10 mouse cellular contexts compared by ENCODE assay signal in the genomic region with DNA sequence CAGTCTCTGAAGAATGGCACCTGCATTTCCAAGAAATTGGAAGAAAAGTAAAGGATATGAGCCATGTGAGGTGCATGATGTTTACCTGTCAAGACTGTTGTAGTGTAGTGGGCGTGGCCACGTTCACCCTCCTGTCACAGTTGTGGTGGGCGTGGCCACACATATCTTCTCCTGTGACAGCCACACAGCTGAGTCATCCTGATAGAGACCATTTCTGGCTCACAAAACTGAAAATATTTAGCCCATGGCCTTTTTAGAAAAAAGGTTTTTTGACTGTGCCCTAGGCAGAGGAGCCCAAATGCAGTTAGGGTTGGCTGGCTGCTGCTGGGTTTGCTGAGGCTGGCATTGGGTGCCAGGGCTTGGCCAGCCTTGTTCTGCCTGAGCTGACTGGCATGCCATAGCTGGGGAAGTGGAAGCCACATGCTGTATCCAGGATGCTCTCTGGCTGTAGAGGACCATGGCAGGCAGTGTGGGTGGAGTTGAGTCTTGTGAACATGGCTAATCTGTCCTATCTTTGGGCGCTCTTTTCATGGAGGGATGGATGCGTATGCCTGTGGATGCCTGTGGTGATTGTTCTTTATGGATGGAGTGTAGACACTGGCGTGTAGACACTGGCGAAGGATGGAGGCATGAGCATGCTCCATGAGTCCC. TPM values are rescaled to one million over a fixed set of nuclear protein-coding genes. Genes with fewer than 3 reads are reported as not detected.
DNase-seq lines count a peak whose midpoint lies in the region; ATAC-seq and TF ChIP-seq lines count a peak whose summit lies in the region.
"Had no signal": no experiment of that assay in that cellular context is flagged by ENCODE, and none has a peak within 500 bp of the region (broad histone marks: within the 10 kb centered on the region; RNA-seq: fewer than 3 reads in every experiment).

No protein-coding gene starts in this region.

- no peak for TF ChIP-seq RAD21 in CH12.LX (IDR thresholded peaks at IDR 0.05; ENCODE audit: low read depth, low read length)

- dilution Hi-C loops in CH12.LX (cut with MboI; ENCODE audit: extremely low pct_ligation_motif_present, extremely low pct_unique_long_range_greater_than_20kb, low sequenced_read_pairs) = no loop called here

- H3K4me1 ChIP-seq in heart, adult 2 months (ENCODE audit: control insufficient read depth, insufficient read depth, low read length) = peaks cover 8% of the 10 kb centered on the region
- peaks cover 37 to 51% of the 10 kb centered on the region in 2 experiments for H3K4me1 ChIP-seq in CH12.LX (ENCODE audit: control insufficient read depth in 1 of 2, insufficient read depth in 2 of 2)
- peaks cover 35% of the 10 kb centered on the region for H3K4me1 ChIP-seq in small intestine, adult 2 months (ENCODE audit: control insufficient read depth, insufficient read depth, insufficient read length, low read length)

- H3K36me3 ChIP-seq in heart, adult 2 months (ENCODE audit: control insufficient read depth, insufficient read depth, low read length) = peaks cover 2% of the 10 kb centered on the region
- peaks cover 67 to 91% of the 10 kb centered on the region in 2 experiments for H3K36me3 ChIP-seq in CH12.LX (replicated peaks in 1 of 2; ENCODE audit: control insufficient read depth in 1 of 2, insufficient read depth in 1 of 2, low read length in 1 of 2)
- peaks cover 45% of the 10 kb centered on the region for H3K36me3 ChIP-seq in small intestine, adult 2 months (ENCODE audit: control insufficient read depth, insufficient read depth, low read length)

- in situ Hi-C loops in CH12.LX (cut with MboI; ENCODE audit: low pct_ligation_motif_present, low pct_unique_long_range_greater_than_20kb, low sequenced_read_pairs) = no loop called here

- H3K27me3 ChIP-seq in heart, adult 2 months (ENCODE audit: control insufficient read depth, insufficient read depth, low read length) = no peaks in the 10 kb centered on the region
- H3K27me3 ChIP-seq in CH12.LX (replicated peaks) = no peaks in the 10 kb centered on the region
- H3K27me3 ChIP-seq in small intestine, adult 2 months (ENCODE audit: control insufficient read depth, insufficient read depth, low read length) = no peaks in the 10 kb centered on the region

- H3K4me2 ChIP-seq in CH12.LX (ENCODE audit: insufficient read depth, low read depth, poor library complexity, severe bottlenecking) = 0 out of 2 replicates have a peak overlapping the region, but pooled peaks have one; percentile 18

- TF ChIP-seq EP300 in heart, adult 2 months (IDR thresholded peaks at IDR 0.05; ENCODE audit: insufficient read depth, low read depth, low read length) = no peak
- TF ChIP-seq EP300 in CH12.LX (IDR thresholded peaks at IDR 0.05; ENCODE audit: low read length) = peak; percentile 22; the same call in 1 of the 2 replicates

- H3K9me3 ChIP-seq in CH12.LX (replicated peaks; ENCODE audit: low read length) = no peaks in the 10 kb centered on the region
- H3K9me3 ChIP-seq: midbrain, embryonic 10.5 days had no signal

- WGBS in heart, adult 2 months = 88% methylated on average over 7 of the region's 7 CpGs
- WGBS in small intestine, adult 2 months = 77% methylated on average over 7 of the region's 7 CpGs

- ATAC-seq in common myeloid progenitor, adult 5-6 weeks (replicated peaks; ENCODE audit: low read depth, poor library complexity, severe bottlenecking) = peak; percentile 68

- H3K4me3 ChIP-seq in heart, adult 2 months = no peak overlapping the region
- no peak overlapping the region for H3K4me3 ChIP-seq in CH12.LX (replicated peaks in 1 of 3; ENCODE audit: low read depth in 2 of 3, low read length in 2 of 3, poor library complexity in 1 of 3)
- no peak overlapping the region for H3K4me3 ChIP-seq in small intestine, adult 2 months (ENCODE audit: low read depth, low read length)
- H3K4me3 ChIP-seq: midbrain, embryonic 10.5 days had no signal

- peak overlapping the region; percentile 26; the same call in 1 of the 2 replicates for H3K27ac ChIP-seq in heart, adult 2 months
- H3K27ac ChIP-seq in CH12.LX (ENCODE audit: insufficient read depth, low read depth) = peak overlapping the region; percentile 82
- H3K27ac ChIP-seq in small intestine, adult 2 months (ENCODE audit: insufficient read depth, low read depth, low read length) = peak overlapping the region; percentile 78; the same call in 1 of the 2 replicates
- H3K27ac ChIP-seq: midbrain, embryonic 10.5 days had no signal

- no peak for DNase-seq in heart, adult 2 months
- DNase-seq in heart, postnatal 14 days = no peak
- peak; percentile 81 for DNase-seq in CH12.LX (ENCODE audit: extremely low read depth)
- no peak for DNase-seq in thymus, postnatal 4 days
- no peak for DNase-seq in thymus, postnatal 10 days (ENCODE audit: low spot score in 2 of 2)
- no peak for DNase-seq in kidney, postnatal 10 days
- DNase-seq: kidney, adult 9 months had no signal

- TF ChIP-seq CTCF in heart, adult 2 months (IDR thresholded peaks at IDR 0.05) = no peak
- no peak for TF ChIP-seq CTCF in CH12.LX (conservative IDR thresholded peaks at IDR 0.05 in 1 of 2, IDR thresholded peaks at IDR 0.05 in 1 of 2; ENCODE audit: low read depth in 2 of 2, low read length in 2 of 2)
- no peak for TF ChIP-seq CTCF in small intestine, adult 2 months (IDR thresholded peaks at IDR 0.05; ENCODE audit: extremely low read depth, insufficient read length, insufficient replicate concordance, low read depth, low read length)

- no peaks in the 10 kb centered on the region; the same call in 1 of the 2 replicates for H3K79me2 ChIP-seq in heart, adult 2 months (replicated peaks; ENCODE audit: control insufficient read depth, insufficient read depth, low read length)
- H3K79me2 ChIP-seq in CH12.LX (replicated peaks; ENCODE audit: control insufficient read depth, extremely low read depth, insufficient read depth, poor library complexity, severe bottlenecking) = peaks cover 35% of the 10 kb centered on the region

- TF ChIP-seq POLR2A in heart, adult 2 months (IDR thresholded peaks at IDR 0.05; ENCODE audit: insufficient read depth, low read depth, low read length) = no peak
- no peak for TF ChIP-seq POLR2A in CH12.LX (IDR thresholded peaks at IDR 0.05; ENCODE audit: low read depth, low read length)
- no peak for TF ChIP-seq POLR2A in small intestine, adult 2 months (IDR thresholded peaks at IDR 0.05; ENCODE audit: low read depth, low read length)

- intact Hi-C loops in heart, adult 2 months (cut with DNase I) = no loop called here
- intact Hi-C loops in heart, postnatal 14 days (cut with DNase I) = no loop called here

- no peak overlapping the region for H3K9ac ChIP-seq in heart, adult 2 months (ENCODE audit: low read depth, low read length)
- H3K9ac ChIP-seq in CH12.LX (ENCODE audit: insufficient read depth, low read depth) = no peak overlapping the region

TF ChIP-seq in CH12.LX, 34 proteins besides CTCF, POLR2A, EP300 and RAD21:
- TF ChIP-seq E2F4 (IDR thresholded peaks at IDR 0.05; ENCODE audit: insufficient replicate concordance, low read depth, low read length) (no peak), MAX (IDR thresholded peaks at IDR 0.05; ENCODE audit: low read length) (no peak), MXI1 (IDR thresholded peaks at IDR 0.05; ENCODE audit: low read depth, low read length) (peak; percentile 45; the same call in 1 of the 2 replicates), JUN (IDR thresholded peaks at IDR 0.05; ENCODE audit: insufficient read depth, low read depth, low read length) (peak; percentile 60), ZNF384 (IDR thresholded peaks at IDR 0.05; ENCODE audit: low read depth, low read length) (peak; percentile 44; the same call in 1 of the 2 replicates), MEF2A (IDR thresholded peaks at IDR 0.05; ENCODE audit: borderline replicate concordance, low read depth, low read length) (peak; percentile 86; the same call in 1 of the 2 replicates), IRF4 (IDR thresholded peaks at IDR 0.05; ENCODE audit: low read depth, low read length) (peak; percentile 89), SIN3A (IDR thresholded peaks at IDR 0.05; ENCODE audit: low read length) (peak; percentile 91)

RNA-seq across cellular contexts. Expression of a gene that starts 14.6 kb away (rescaled TPM):
- 10 to 100 TPM; 17.9 to 18.1 TPM for total RNA-seq in heart, adult 2 months (2021)
- 21.8 and 26.5 TPM in 2 replicates for polyA plus RNA-seq in heart, adult 2 months (2012; rRNA removed)
- 10 to 100 TPM; 20.5 to 22.3 TPM for total RNA-seq in heart, postnatal 14 days (2021)
- total RNA-seq in CH12.LX (2012; rRNA removed) (60.5 and 64.5 TPM in 2 replicates), CH12.LX (2014; rRNA removed) (38.1 and 39.8 TPM in 2 replicates)
- polyA plus RNA-seq in CH12.LX (2012; ENCODE audit: insufficient read length, low read depth) = 50.4 and 50.8 TPM in 2 replicates
- total RNA-seq in common myeloid progenitor, adult 5-6 weeks (2017) = 6.8 and 11.7 TPM in 2 replicates
- polyA plus RNA-seq in small intestine, adult 2 months (2012; rRNA removed) = 19.8 and 35.0 TPM in 2 replicates

RNA-seq across cellular contexts. Expression of a gene that starts 30.8 kb away (rescaled TPM):
- 1 to 10 TPM; 2.8 to 4.5 TPM for total RNA-seq in heart, adult 2 months (2021)
- polyA plus RNA-seq in heart, adult 2 months (2012; rRNA removed) = 3.7 and 4.4 TPM in 2 replicates
- 1 to 10 TPM; 4.1 to 5.1 TPM for total RNA-seq in heart, postnatal 14 days (2021)
- 2.5 and 4.7 TPM in 2 replicates for total RNA-seq in CH12.LX (2012; rRNA removed)
- total RNA-seq in CH12.LX (2014; rRNA removed) = 1.1 and 1.2 TPM in 2 replicates
- 0.83 and 1.1 TPM in 2 replicates for polyA plus RNA-seq in CH12.LX (2012; ENCODE audit: insufficient read length, low read depth)
- total RNA-seq in common myeloid progenitor, adult 5-6 weeks (2017) = 8.3 and 10.4 TPM in 2 replicates
- 27.2 and 47.2 TPM in 2 replicates for polyA plus RNA-seq in small intestine, adult 2 months (2012; rRNA removed)

Comparison
In these comparisons a context has a peak if more than half of its experiments do, and no peak if none do; other contexts are left out.
1. H3K27ac ChIP-seq: peak in every context shown above with its lines; median percentile 82 in CH12.LX; 78 in small intestine, adult 2 months; 26 in heart, adult 2 months.